Mouse (Mus musculus) forebrain, postnatal 0 days (tissue): ENCODE results near the gene Exosc5. TPM values are rescaled to one million over a fixed set of nuclear protein-coding genes. Genes with fewer than 3 reads are reported as not detected.
A peak's percentile ranks its signal among the peaks of the same experiment; 100 is the strongest.

Experiments used
- ATAC-seq: fragments of 200-750 bp; cut with Nextera tagmentation; 2 replicates; pipeline ENCODE4 v1.8.0; 2017; ENCODE audit warnings: mild to moderate bottlenecking, moderate library complexity
- DNase-seq: peaks from one replicate; pipeline ENCODE4 v3.0.0-alpha.2; 2015
- H3K27ac ChIP-seq: fragments of 300-500 bp; sonication (generic); 2 replicates; pipeline ENCODE4 v1.5.1; 2014; ENCODE audit warnings: low read depth, mild to moderate bottlenecking, antibody characterized with exemption, low read length, moderate library complexity, mixed read lengths
- H3K27me3 ChIP-seq: fragments of 300-500 bp; sonication (generic); 2 replicates; pipeline ENCODE4 v1.6.1; 2014; ENCODE audit warnings: mild to moderate bottlenecking, low read length, mixed read lengths; ENCODE audit not compliant: insufficient read depth
- H3K36me3 ChIP-seq: fragments of 300-500 bp; sonication (generic); 2 replicates; pipeline ENCODE4 v1.6.1; 2014; ENCODE audit warnings: mild to moderate bottlenecking, moderate library complexity; ENCODE audit not compliant: insufficient read depth
- H3K4me1 ChIP-seq: fragments of 300-500 bp; sonication (generic); 2 replicates; pipeline ENCODE4 v1.6.1; 2014; ENCODE audit warnings: antibody characterized with exemption; ENCODE audit not compliant: insufficient read depth
- H3K4me2 ChIP-seq: fragments of 300-500 bp; sonication (generic); 2 replicates; pipeline ENCODE4 v1.6.1; 2014; ENCODE audit warnings: low read depth, mild to moderate bottlenecking, moderate library complexity
- H3K4me3 ChIP-seq: fragments of 300-500 bp; sonication (generic); 2 replicates; pipeline ENCODE4 v1.5.1; 2014; ENCODE audit warnings: low read depth, low read length, mixed read lengths
- H3K9ac ChIP-seq: fragments of 300-500 bp; sonication (generic); 2 replicates; pipeline ENCODE4 v1.6.1; 2014; ENCODE audit warnings: mild to moderate bottlenecking
- H3K9me3 ChIP-seq: fragments of 300-500 bp; sonication (generic); 2 replicates; pipeline ENCODE4 v1.6.1; 2016; ENCODE audit warnings: low read length
- CTCF ChIP-seq: sonication (generic); IDR thresholded peaks from 2 replicates; pipeline ENCODE4 v1.5.1; 2016; ENCODE audit warnings: antibody characterized with exemption, control low read depth, low read depth
- WGBS: fragments of 180-500 bp; shearing (Covaris S2); extraction: QIAGEN DNeasy Blood & Tissue Kit; methylation state at CpG from one replicate; pipeline ENCODE4 v1.1.7; 2014; 5-methylcytosine and 5-hydroxymethylcytosine counted together
- polyA plus RNA-seq: library from polyadenylated mRNA; unstranded; fragments of >200 nt; fragmentation: Nextera tagmentation; extraction: Ambion mirVana; gene quantifications from 2 replicates; pipeline ENCODE4 v1.2.1, GENCODE M21; 2015
- total RNA-seq: library from RNA; depleted of rRNA; stranded (reverse); fragments of >200 nt; gene quantifications from 2 replicates; pipeline ENCODE4 v1.2.3, GENCODE M21; 2014; rRNA removed

The Exosc5 gene
- total RNA-seq (22.9 and 24.9 TPM in 2 replicates), polyA plus RNA-seq (33.9 and 35.2 TPM in 2 replicates)

- Histone ChIP-seq H3K27me3 (no peaks in the 10 kb centered on the region), H3K27ac (peak within 1 kb of the TSS; percentile 70), H3K9ac (peak within 1 kb of the TSS; percentile 63), H3K4me3 (peak within 1 kb of the TSS; percentile 70), H3K4me2 (peak within 1 kb of the TSS; percentile 53), H3K9me3 (no peaks in the 10 kb centered on the region), H3K36me3 (peaks cover 3% of the 10 kb centered on the region; the same call in 1 of the 2 replicates), H3K4me1 (peaks cover 9% of the 10 kb centered on the region)
- ATAC-seq (peak; percentile 99), DNase-seq (peak; percentile 100)
- under 1% methylated on average over 50 of the region's 50 CpGs for WGBS
- TF ChIP-seq CTCF: no peak
These were observed at the start of gene Exosc5, which contains the start of gene Bckdha for GRCm38 (mm10) chr7:25658657-25659472. Exosc5 (plus strand) TSS chr7:25659164. Bckdha (minus strand) TSS chr7:25658981.

GRCm38 (mm10) chr7:25610056-25610455, 48.9 kb upstream of the Exosc5 start:
- ATAC-seq (no peak), DNase-seq (no peak)
- H3K9me3 ChIP-seq: no peaks in the 10 kb centered on the region
- no peaks in the 10 kb centered on the region for H3K27me3 ChIP-seq
- no peaks in the 10 kb centered on the region for H3K4me1 ChIP-seq
- no peaks in the 10 kb centered on the region for H3K36me3 ChIP-seq
- no peak overlapping the region for H3K27ac ChIP-seq
- no peak overlapping the region for H3K9ac ChIP-seq
- no peak overlapping the region for H3K4me2 ChIP-seq
- 35% methylated on average over 6 of the region's 6 CpGs for WGBS
- no peak overlapping the region for H3K4me3 ChIP-seq
- TF ChIP-seq CTCF: no peak

- Histone ChIP-seq H3K27me3 (no peaks in the 10 kb centered on the region), H3K27ac (no peak overlapping the region), H3K9ac (no peak overlapping the region), H3K4me3 (no peak overlapping the region), H3K4me2 (no peak overlapping the region), H3K36me3 (no peaks in the 10 kb centered on the region), H3K9me3 (no peaks in the 10 kb centered on the region), H3K4me1 (no peaks in the 10 kb centered on the region)
- 41% methylated on average over 7 of the region's 7 CpGs for WGBS
- TF ChIP-seq CTCF: no peak
- no peak for DNase-seq
- ATAC-seq: no peak
These were observed 47.5 kb upstream of the Exosc5 start for GRCm38 (mm10) chr7:25611501-25611900.

GRCm38 (mm10) chr7:25614086-25614485, 44.9 kb upstream of the Exosc5 start:
- TF ChIP-seq CTCF: no peak
- Histone ChIP-seq H3K27ac (no peak overlapping the region), H3K27me3 (no peaks in the 10 kb centered on the region), H3K9me3 (no peaks in the 10 kb centered on the region), H3K4me2 (no peak overlapping the region), H3K9ac (no peak overlapping the region), H3K4me1 (no peaks in the 10 kb centered on the region), H3K4me3 (no peak overlapping the region), H3K36me3 (no peaks in the 10 kb centered on the region)
- 94% methylated on average over 5 of the region's 5 CpGs for WGBS
- DNase-seq (no peak), ATAC-seq (no peak)

- Histone ChIP-seq H3K9me3 (no peaks in the 10 kb centered on the region), H3K4me3 (no peak overlapping the region), H3K4me1 (no peaks in the 10 kb centered on the region), H3K27me3 (no peaks in the 10 kb centered on the region), H3K36me3 (no peaks in the 10 kb centered on the region), H3K4me2 (no peak overlapping the region), H3K27ac (no peak overlapping the region), H3K9ac (no peak overlapping the region)
- DNase-seq (no peak), ATAC-seq (no peak)
- TF ChIP-seq CTCF: no peak
- 72% methylated on average over 21 of the region's 21 CpGs for WGBS
These were observed 43.9 kb upstream of the Exosc5 start for GRCm38 (mm10) chr7:25614831-25615705.

- no peak within 1 kb of the TSS for H3K27ac ChIP-seq
- H3K9me3 ChIP-seq: no peaks in the 10 kb centered on the region
- WGBS: 80% methylated on average over 5 of the region's 5 CpGs
- ATAC-seq: no peak
- no peak for TF ChIP-seq CTCF
- H3K9ac ChIP-seq: no peak within 1 kb of the TSS
- no peak within 1 kb of the TSS for H3K4me3 ChIP-seq
- H3K4me1 ChIP-seq: no peaks in the 10 kb centered on the region
- DNase-seq: no peak
- no peak within 1 kb of the TSS for H3K4me2 ChIP-seq
- no peaks in the 10 kb centered on the region for H3K36me3 ChIP-seq
- H3K27me3 ChIP-seq: no peaks in the 10 kb centered on the region
These were observed 43.3 kb upstream of the Exosc5 start, which contains the start of gene Erich4 for GRCm38 (mm10) chr7:25615706-25616011. Erich4 (minus strand) TSS chr7:25615892.
